Mouse (Mus musculus) CH12.LX (cell line): ENCODE measurements at regions not wholly inside any gene's neighbourhood (a gene's known extent, or its start where the extent isn't known, plus 50 kb on each side); places are given as distances from the start of the nearest gene placed in this dataset.

Experiments
- DNase-seq: peaks from one replicate; pipeline ENCODE4 v3.0.0-alpha.2; 2013; ENCODE audit errors: extremely low read depth
- H3K27ac ChIP-seq: 2 replicates; pipeline ENCODE4 v1.5.1; 2012; ENCODE audit warnings: low read depth, mild to moderate bottlenecking, control low read depth, moderate library complexity; ENCODE audit not compliant: insufficient read depth
- H3K27me3 ChIP-seq: replicated peaks from 2 replicates; pipeline ENCODE3; 2012; ENCODE audit warnings: inconsistent platforms
- H3K36me3 ChIP-seq, 2 experiments: replicated peaks in 1 of 2; 2 replicates each; pipeline versions ENCODE3 to v1.6.1; 2012; ENCODE audit warnings: inconsistent platforms in 1 of 2, low read length in 1 of 2, mild to moderate bottlenecking in 1 of 2, mixed read lengths in 1 of 2, moderate library complexity in 1 of 2; ENCODE audit not compliant: control insufficient read depth in 1 of 2, insufficient read depth in 1 of 2
- H3K4me1 ChIP-seq, 2 experiments: 2 replicates each; pipeline ENCODE4 v1.6.1; 2012; ENCODE audit warnings: inconsistent platforms in 1 of 2, moderate library complexity in 1 of 2; ENCODE audit not compliant: insufficient read depth in 2 of 2, control insufficient read depth in 1 of 2
- H3K4me2 ChIP-seq: 2 replicates; pipeline ENCODE4 v1.6.1; 2012; ENCODE audit warnings: low read depth, mild to moderate bottlenecking, control low read depth; ENCODE audit not compliant: poor library complexity, insufficient read depth, severe bottlenecking
- H3K4me3 ChIP-seq, 3 experiments: fragments of 150-350 bp in 1 of 3; sonication (generic) in 1 of 3; replicated peaks in 1 of 3; 2 replicates each; pipeline versions ENCODE3 to v1.5.1; 2011 to 2012; ENCODE audit warnings: low read depth in 2 of 3, low read length in 2 of 3, mild to moderate bottlenecking in 2 of 3, moderate library complexity in 2 of 3, control low read depth in 1 of 3, improper control_type of control experiment in 1 of 3, inconsistent platforms in 1 of 3, mixed read lengths in 1 of 3; ENCODE audit not compliant: poor library complexity in 1 of 3
- H3K79me2 ChIP-seq: replicated peaks from 2 replicates; pipeline ENCODE4 v1.6.1; 2012; ENCODE audit warnings: mild to moderate bottlenecking, moderate library complexity; ENCODE audit not compliant: control insufficient read depth, poor library complexity, insufficient read depth, severe bottlenecking; ENCODE audit errors: extremely low read depth
- H3K9ac ChIP-seq: 2 replicates; pipeline ENCODE4 v1.6.1; 2012; ENCODE audit warnings: low read depth, mild to moderate bottlenecking, control low read depth, moderate library complexity; ENCODE audit not compliant: insufficient read depth
- H3K9me3 ChIP-seq: replicated peaks from 2 replicates; pipeline ENCODE3; 2012; ENCODE audit warnings: low read length, inconsistent platforms, mixed read lengths
- CHD1 ChIP-seq: IDR thresholded peaks from 2 replicates; pipeline ENCODE4 v1.6.1; 2012; ENCODE audit warnings: low read depth, low read length, improper control_type of control experiment, inconsistent platforms
- CTCF ChIP-seq, 2 experiments: IDR thresholded peaks in 1 of 2; conservative IDR thresholded peaks in 1 of 2; 2 replicates each; pipeline ENCODE4 v1.5.1; 2011 to 2012; ENCODE audit warnings: low read depth in 2 of 2, low read length in 2 of 2, improper control_type of control experiment in 1 of 2, inconsistent platforms in 1 of 2, mild to moderate bottlenecking in 1 of 2, moderate library complexity in 1 of 2
- E2F4 ChIP-seq: IDR thresholded peaks from 2 replicates; pipeline ENCODE4 v1.6.1; 2011; ENCODE audit warnings: low read depth, low read length, improper control_type of control experiment; ENCODE audit not compliant: insufficient replicate concordance
- ELF1 ChIP-seq: IDR thresholded peaks from 2 replicates; pipeline ENCODE4 v1.6.1; 2014; ENCODE audit warnings: low read depth, mild to moderate bottlenecking, inconsistent platforms, low read length, improper control_type of control experiment
- EP300 ChIP-seq: IDR thresholded peaks from 2 replicates; pipeline ENCODE4 v1.6.1; 2011; ENCODE audit warnings: low read length, improper control_type of control experiment
- ETS1 ChIP-seq: conservative IDR thresholded peaks from 2 replicates; pipeline ENCODE4 v1.6.1; 2012; ENCODE audit warnings: low read depth, mild to moderate bottlenecking, inconsistent platforms, low read length, improper control_type of control experiment, moderate library complexity
- HCFC1 ChIP-seq: IDR thresholded peaks from 2 replicates; pipeline ENCODE4 v1.6.1; 2012; ENCODE audit warnings: low read depth, mild to moderate bottlenecking, inconsistent platforms, low read length, improper control_type of control experiment
- IRF4 ChIP-seq: IDR thresholded peaks from 2 replicates; pipeline ENCODE4 v1.6.1; 2014; ENCODE audit warnings: low read depth, mild to moderate bottlenecking, inconsistent platforms, low read length, improper control_type of control experiment
- JUND ChIP-seq: conservative IDR thresholded peaks from 2 replicates; pipeline ENCODE4 v1.6.1; 2011; ENCODE audit warnings: low read depth, low read length, improper control_type of control experiment
- MAFK ChIP-seq: IDR thresholded peaks from 2 replicates; pipeline ENCODE4 v1.6.1; 2011; ENCODE audit warnings: low read length, improper control_type of control experiment; ENCODE audit not compliant: insufficient replicate concordance
- MAX ChIP-seq: IDR thresholded peaks from 2 replicates; pipeline ENCODE4 v1.6.1; 2011; ENCODE audit warnings: low read length, improper control_type of control experiment
- MAZ ChIP-seq: IDR thresholded peaks from 2 replicates; pipeline ENCODE4 v1.6.1; 2012; ENCODE audit warnings: low read depth, mild to moderate bottlenecking, inconsistent platforms, low read length, improper control_type of control experiment, moderate library complexity
- MXI1 ChIP-seq: IDR thresholded peaks from 2 replicates; pipeline ENCODE4 v1.6.1; 2011; ENCODE audit warnings: mild to moderate bottlenecking, low read depth, low read length, improper control_type of control experiment
- MYC ChIP-seq: IDR thresholded peaks from 2 replicates; pipeline ENCODE4 v1.6.1; 2011; ENCODE audit warnings: low read depth, mild to moderate bottlenecking, improper control_type of control experiment, low read length
- NRF1 ChIP-seq: IDR thresholded peaks from 2 replicates; pipeline ENCODE4 v1.6.1; 2014; ENCODE audit warnings: low read depth, mild to moderate bottlenecking, inconsistent platforms, low read length, improper control_type of control experiment, moderate library complexity
- PAX5 ChIP-seq: IDR thresholded peaks from 2 replicates; pipeline ENCODE4 v1.6.1; 2012; ENCODE audit warnings: low read length, inconsistent platforms, mixed read lengths
- RAD21 ChIP-seq: IDR thresholded peaks from 2 replicates; pipeline ENCODE4 v1.6.1; 2011; ENCODE audit warnings: low read depth, mild to moderate bottlenecking, low read length, improper control_type of control experiment, moderate library complexity
- SMC3 ChIP-seq: IDR thresholded peaks from 2 replicates; pipeline ENCODE4 v1.6.1; 2011; ENCODE audit warnings: low read depth, low read length, improper control_type of control experiment
- TBP ChIP-seq: conservative IDR thresholded peaks from 2 replicates; pipeline ENCODE4 v1.6.1; 2011; ENCODE audit warnings: low read depth, low read length, improper control_type of control experiment
- TCF12 ChIP-seq: IDR thresholded peaks from 2 replicates; pipeline ENCODE4 v1.6.1; 2014; ENCODE audit warnings: low read depth, mild to moderate bottlenecking, inconsistent platforms, low read length, improper control_type of control experiment
- UBTF ChIP-seq: IDR thresholded peaks from 2 replicates; pipeline ENCODE4 v1.6.1; 2012; ENCODE audit warnings: low read depth, mild to moderate bottlenecking, inconsistent platforms, low read length, improper control_type of control experiment, moderate library complexity
- USF1 ChIP-seq: IDR thresholded peaks from 2 replicates; pipeline ENCODE4 v1.6.1; 2014; ENCODE audit warnings: low read depth, mild to moderate bottlenecking, inconsistent platforms, low read length, improper control_type of control experiment
- dilution Hi-C: fragments of 300-500 bp; cut with MboI; formaldehyde crosslinking; loops from 2 replicates; pipeline ENCODE4 v1.14.3; 2020; ENCODE audit warnings: low sequenced_read_pairs; ENCODE audit not compliant: extremely low pct_unique_long_range_greater_than_20kb, extremely low pct_ligation_motif_present
- in situ Hi-C: fragments of 300-500 bp; cut with MboI; formaldehyde crosslinking; loops from 3 replicates; pipeline ENCODE4 v1.14.3; 2019; ENCODE audit warnings: low sequenced_read_pairs, low pct_ligation_motif_present, low pct_unique_long_range_greater_than_20kb, mixed read lengths

- TF ChIP-seq USF1 = no peak
Observed at GRCm38 (mm10) chr10:19154041-19154440, 138.6 kb upstream of the Tnfaip3 start (continued).

- Histone ChIP-seq H3K27ac (no peak overlapping the region), H3K79me2 (no peaks in the 10 kb centered on the region), H3K4me2 (no peak overlapping the region), H3K36me3 (no peaks in the 10 kb centered on the region), H3K9me3 (no peaks in the 10 kb centered on the region), H3K9ac (no peak overlapping the region), H3K27me3 (peaks cover 2% of the 10 kb centered on the region), H3K4me1 (peaks cover 2 to 8% of the 10 kb centered on the region in 2 experiments; a peak in 3 of 4 replicates), H3K4me3 (no peak overlapping the region)
- no peak for DNase-seq
- dilution Hi-C loops (no loop called here), in situ Hi-C loops (no loop called here)
- TF ChIP-seq PAX5 (no peak), SMC3 (no peak), HCFC1 (no peak), JUND (no peak), UBTF (no peak), RAD21 (no peak), MYC (no peak), ETS1 (no peak), TBP (no peak), EP300 (no peak), IRF4 (no peak), MAZ (no peak), USF1 (no peak), TCF12 (no peak), CHD1 (no peak), CTCF (conservative IDR thresholded peaks at IDR 0.05 in 1 of 2, IDR thresholded peaks at IDR 0.05 in 1 of 2; ENCODE audit: low read depth in 2 of 2, low read length in 2 of 2) (no peak), E2F4 (no peak), MXI1 (no peak)
Observed at GRCm38 (mm10) chr10:19152773-19153172, 137.3 kb upstream of the Tnfaip3 start.

- no peak overlapping the region for H3K4me3 ChIP-seq
- H3K9ac ChIP-seq = no peak overlapping the region
- peaks cover 2 to 8% of the 10 kb centered on the region in 2 experiments; a peak in 3 of 4 replicates for H3K4me1 ChIP-seq
- H3K27ac ChIP-seq = no peak overlapping the region
- dilution Hi-C loops = no loop called here
- no peak overlapping the region for H3K4me2 ChIP-seq
- TF ChIP-seq ETS1 (no peak), SMC3 (no peak), MAFK (no peak), NRF1 (no peak), IRF4 (no peak), ELF1 (no peak), MAX (no peak), CTCF (conservative IDR thresholded peaks at IDR 0.05 in 1 of 2, IDR thresholded peaks at IDR 0.05 in 1 of 2; ENCODE audit: low read depth in 2 of 2, low read length in 2 of 2) (no peak)
- H3K79me2 ChIP-seq = no peaks in the 10 kb centered on the region
- in situ Hi-C loops = no loop called here
- no peaks in the 10 kb centered on the region for H3K9me3 ChIP-seq
- peaks cover 2% of the 10 kb centered on the region for H3K27me3 ChIP-seq
- no peak for DNase-seq
- no peaks in the 10 kb centered on the region for H3K36me3 ChIP-seq
Observed at GRCm38 (mm10) chr10:19150766-19151165, 135.3 kb upstream of the Tnfaip3 start.
